Mouse (Mus musculus): ENCODE results near the gene Barx2. TPM values are rescaled to one million over a fixed set of nuclear protein-coding genes. Genes with fewer than 3 reads are reported as not detected.
A peak's percentile ranks its signal among the peaks of the same experiment; 100 is the strongest.

The Barx2 gene
- polyA plus RNA-seq, 1 experiment: not detected

DNA sequence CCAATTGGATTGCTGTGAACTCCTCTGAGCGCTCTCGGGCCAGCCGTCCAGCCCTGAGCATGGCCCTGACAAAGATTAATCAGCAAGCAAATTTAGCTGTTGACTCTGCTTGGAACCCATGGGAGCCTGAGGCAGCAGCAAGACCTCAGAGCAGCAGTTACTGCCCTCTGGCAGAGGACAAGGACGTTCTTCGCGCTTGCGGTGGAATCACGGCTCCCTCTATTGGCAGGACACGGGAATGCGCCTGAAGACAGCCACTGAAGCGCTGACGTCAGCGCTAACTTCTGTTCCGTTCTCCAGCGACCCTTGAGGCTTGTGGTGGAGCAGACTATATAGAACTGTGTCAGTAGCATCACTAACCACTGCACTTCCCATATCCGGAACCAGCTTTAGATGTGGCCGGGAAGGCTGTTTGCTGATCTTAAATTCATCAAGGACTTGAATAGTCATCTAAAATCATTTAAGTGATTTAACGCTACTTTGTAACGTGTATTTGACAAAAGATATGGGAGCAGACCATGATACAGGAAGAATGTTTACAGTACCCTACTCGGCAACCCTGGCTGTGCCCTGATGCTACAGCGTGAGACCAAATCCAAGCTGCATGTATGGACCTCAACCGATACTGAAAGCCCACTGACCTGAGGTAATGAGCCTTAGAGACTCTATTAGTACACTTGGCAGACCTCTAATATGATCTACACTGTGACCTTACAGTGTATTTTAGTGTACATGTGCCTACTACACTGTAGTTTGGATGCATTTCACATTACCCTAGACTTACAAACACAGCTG lies 12.8 kb upstream of the Barx2 start:
- Histone ChIP-seq H3K36me3 (ENCODE audit: control insufficient read depth, insufficient read depth) (no peaks in the 10 kb centered on the region), H3K79me2 (ENCODE audit: control insufficient read depth, insufficient read depth) (no peaks in the 10 kb centered on the region)
- no peak for TF ChIP-seq MYOG (IDR thresholded peaks at IDR 0.05; ENCODE audit: control insufficient read depth, extremely low read depth, insufficient read length)
- TF ChIP-seq MAX (IDR thresholded peaks at IDR 0.05): no peak
- no peak for TF ChIP-seq MYOD1 (IDR thresholded peaks at IDR 0.05; ENCODE audit: control insufficient read depth, insufficient read length, low read depth)
- TF ChIP-seq USF1 (IDR thresholded peaks at IDR 0.05; ENCODE audit: low read depth): no peak
- TF ChIP-seq CTCF (IDR thresholded peaks at IDR 0.05; ENCODE audit: control insufficient read depth, insufficient read depth, insufficient read length): peak; percentile 96
- TF ChIP-seq CEBPB (IDR thresholded peaks at IDR 0.05; ENCODE audit: low read depth): no peak

DNA sequence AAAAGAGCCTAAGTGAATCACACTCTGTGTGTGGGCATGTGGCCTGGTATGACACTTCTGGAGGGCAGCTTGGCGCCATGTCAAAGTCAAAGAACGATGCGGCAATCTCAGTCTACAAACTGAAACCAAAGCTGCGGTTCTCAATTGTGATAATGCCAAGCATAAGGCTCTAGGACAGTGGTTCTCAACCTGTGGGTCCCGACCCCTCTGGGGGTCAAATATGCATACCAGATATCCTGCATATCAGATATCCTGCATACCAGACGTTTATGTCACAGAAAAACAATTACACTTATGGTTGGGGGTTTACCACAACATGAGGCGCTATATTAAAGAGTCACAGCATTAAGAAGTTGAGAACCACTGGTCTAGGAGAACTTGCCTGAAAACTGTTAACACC lies 10.3 kb upstream of the Barx2 start:
- H3K4me3 ChIP-seq (ENCODE audit: insufficient read depth, poor library complexity, severe bottlenecking): no peak overlapping the region
- no peak for TF ChIP-seq FOSL1 (IDR thresholded peaks at IDR 0.05; ENCODE audit: insufficient read depth, low read length, poor library complexity, severe bottlenecking)
- TF ChIP-seq MYOD1 (IDR thresholded peaks at IDR 0.05; ENCODE audit: control insufficient read depth, insufficient read length, low read depth): no peak
- TF ChIP-seq MAX (IDR thresholded peaks at IDR 0.05): no peak
- TF ChIP-seq CEBPB (IDR thresholded peaks at IDR 0.05; ENCODE audit: low read depth): no peak
- no peak for TF ChIP-seq CTCF (IDR thresholded peaks at IDR 0.05; ENCODE audit: control insufficient read depth, insufficient read depth, insufficient read length)
- no peak for TF ChIP-seq MYOG (IDR thresholded peaks at IDR 0.05; ENCODE audit: control insufficient read depth, extremely low read depth, insufficient read length)
- TF ChIP-seq USF1 (IDR thresholded peaks at IDR 0.05; ENCODE audit: low read depth): no peak
- no peak overlapping the region for H3ac ChIP-seq (ENCODE audit: control insufficient read depth, insufficient read length, low read depth)

More for the DNA sequence above, 12.8 kb upstream of the Barx2 start:
- Histone ChIP-seq H3K27me3 (ENCODE audit: control insufficient read depth, insufficient read depth, insufficient read length) (peaks cover 3% of the 10 kb centered on the region), H3K79me3 (ENCODE audit: low read depth) (no peaks in the 10 kb centered on the region), H3ac (ENCODE audit: control insufficient read depth, insufficient read length, low read depth) (no peak overlapping the region), H3K4me3 (ENCODE audit: insufficient read depth, poor library complexity, severe bottlenecking) (no peak overlapping the region)

DNA sequence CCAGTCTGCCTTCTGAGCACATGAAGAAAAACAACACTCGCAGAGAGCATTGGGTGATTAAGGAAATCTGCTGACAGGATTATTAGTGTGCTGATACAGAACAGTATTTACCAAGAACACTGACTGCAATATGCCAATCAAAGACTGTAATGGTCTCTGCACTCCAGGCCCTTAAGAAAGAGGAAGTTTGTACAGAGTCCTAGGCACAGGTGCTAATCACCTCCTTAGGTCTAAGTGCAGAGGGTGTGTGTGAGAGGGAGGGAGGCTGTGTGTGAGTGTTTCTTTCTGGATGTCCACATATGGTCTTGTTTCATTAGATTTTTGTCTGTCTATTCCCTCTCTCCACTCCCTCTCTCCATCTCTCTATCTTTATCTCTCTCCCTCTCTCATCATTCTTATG lies 6.5 kb upstream of the Barx2 start:
- no peaks in the 10 kb centered on the region for H3K36me3 ChIP-seq (ENCODE audit: control insufficient read depth, insufficient read depth)
- no peak overlapping the region for H3ac ChIP-seq (ENCODE audit: control insufficient read depth, insufficient read length, low read depth)
- no peak for TF ChIP-seq USF1 (IDR thresholded peaks at IDR 0.05; ENCODE audit: low read depth)
- TF ChIP-seq MAX (IDR thresholded peaks at IDR 0.05): no peak
- TF ChIP-seq FOSL1 (IDR thresholded peaks at IDR 0.05; ENCODE audit: insufficient read depth, low read length, poor library complexity, severe bottlenecking): no peak
- TF ChIP-seq MYOG (IDR thresholded peaks at IDR 0.05; ENCODE audit: control insufficient read depth, extremely low read depth, insufficient read length): no peak
- TF ChIP-seq CEBPB (IDR thresholded peaks at IDR 0.05; ENCODE audit: low read depth): no peak
- no peak for TF ChIP-seq CTCF (IDR thresholded peaks at IDR 0.05; ENCODE audit: control insufficient read depth, insufficient read depth, insufficient read length)
- H3K79me2 ChIP-seq (ENCODE audit: control insufficient read depth, insufficient read depth): no peaks in the 10 kb centered on the region
- no peaks in the 10 kb centered on the region for H3K79me3 ChIP-seq (ENCODE audit: low read depth)
- H3K4me3 ChIP-seq (ENCODE audit: insufficient read depth, poor library complexity, severe bottlenecking): no peak overlapping the region
- H3K27me3 ChIP-seq (ENCODE audit: control insufficient read depth, insufficient read depth, insufficient read length): peaks cover 18% of the 10 kb centered on the region

More for the DNA sequence above, 10.3 kb upstream of the Barx2 start:
- Histone ChIP-seq H3K27me3 (ENCODE audit: control insufficient read depth, insufficient read depth, insufficient read length) (no peaks in the 10 kb centered on the region), H3K36me3 (ENCODE audit: control insufficient read depth, insufficient read depth) (no peaks in the 10 kb centered on the region), H3K79me3 (ENCODE audit: low read depth) (no peaks in the 10 kb centered on the region), H3K79me2 (ENCODE audit: control insufficient read depth, insufficient read depth) (no peaks in the 10 kb centered on the region)

DNA sequence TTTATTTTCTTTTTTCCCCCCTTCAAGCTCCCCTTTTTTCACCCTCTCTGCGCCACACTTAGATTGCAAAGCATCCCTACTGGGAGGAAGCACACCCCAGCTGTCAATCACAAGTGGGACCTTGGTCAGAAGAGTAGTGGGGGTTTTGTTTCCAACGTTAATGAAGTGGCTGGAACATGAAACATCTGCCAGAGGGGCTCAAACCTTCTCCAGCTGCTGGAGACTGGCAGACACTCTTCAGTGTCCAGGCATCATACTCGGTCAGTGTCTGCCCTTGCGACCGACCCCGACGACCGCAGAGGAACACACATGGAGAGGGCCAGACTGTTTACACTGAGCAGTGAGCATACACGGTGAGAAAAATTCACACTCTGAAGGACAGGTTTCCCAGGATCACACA lies 3.2 kb upstream of the Barx2 start:
- no peak overlapping the region for H3ac ChIP-seq (ENCODE audit: control insufficient read depth, insufficient read length, low read depth)
- TF ChIP-seq CEBPB (IDR thresholded peaks at IDR 0.05; ENCODE audit: low read depth) (no peak), MYOG (IDR thresholded peaks at IDR 0.05; ENCODE audit: control insufficient read depth, extremely low read depth, insufficient read length) (no peak), MYOD1 (IDR thresholded peaks at IDR 0.05; ENCODE audit: control insufficient read depth, insufficient read length, low read depth) (no peak), FOSL1 (IDR thresholded peaks at IDR 0.05; ENCODE audit: insufficient read depth, low read length, poor library complexity, severe bottlenecking) (no peak), MAX (IDR thresholded peaks at IDR 0.05) (no peak), USF1 (IDR thresholded peaks at IDR 0.05; ENCODE audit: low read depth) (no peak), CTCF (IDR thresholded peaks at IDR 0.05; ENCODE audit: control insufficient read depth, insufficient read depth, insufficient read length) (no peak)
- H3K36me3 ChIP-seq (ENCODE audit: control insufficient read depth, insufficient read depth): no peaks in the 10 kb centered on the region
- H3K79me2 ChIP-seq (ENCODE audit: control insufficient read depth, insufficient read depth): no peaks in the 10 kb centered on the region
- no peak overlapping the region for H3K4me3 ChIP-seq (ENCODE audit: insufficient read depth, poor library complexity, severe bottlenecking)
- no peaks in the 10 kb centered on the region for H3K79me3 ChIP-seq (ENCODE audit: low read depth)
- H3K27me3 ChIP-seq (ENCODE audit: control insufficient read depth, insufficient read depth, insufficient read length): peaks cover 44% of the 10 kb centered on the region

DNA sequence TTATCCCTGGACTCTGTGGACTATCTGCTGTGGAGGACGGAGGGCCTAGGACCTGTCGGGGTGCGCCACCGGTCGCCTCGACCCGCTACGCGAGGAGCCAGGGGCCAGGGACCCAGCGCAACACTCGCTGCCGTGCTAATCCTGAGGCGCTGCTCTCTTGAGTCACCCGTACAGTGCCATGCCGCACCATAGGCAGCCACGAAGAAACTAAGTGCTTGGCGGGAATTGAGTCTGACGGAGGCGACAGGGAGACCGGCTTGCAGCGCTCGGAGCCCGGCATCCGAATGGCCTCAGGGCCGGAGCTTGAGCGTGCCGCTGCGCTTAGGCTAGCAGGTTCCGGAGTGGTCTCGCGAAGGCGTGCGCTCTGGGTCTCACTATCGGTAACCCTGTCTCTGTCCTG lies 1.6 kb upstream of the Barx2 start:
- no peak overlapping the region for H3ac ChIP-seq (ENCODE audit: control insufficient read depth, insufficient read length, low read depth)
- no peaks in the 10 kb centered on the region for H3K36me3 ChIP-seq (ENCODE audit: control insufficient read depth, insufficient read depth)
- no peaks in the 10 kb centered on the region for H3K79me2 ChIP-seq (ENCODE audit: control insufficient read depth, insufficient read depth)
- TF ChIP-seq CEBPB (IDR thresholded peaks at IDR 0.05; ENCODE audit: low read depth): no peak
- TF ChIP-seq MYOG (IDR thresholded peaks at IDR 0.05; ENCODE audit: control insufficient read depth, extremely low read depth, insufficient read length): no peak
- TF ChIP-seq USF1 (IDR thresholded peaks at IDR 0.05; ENCODE audit: low read depth): no peak
- TF ChIP-seq MAX (IDR thresholded peaks at IDR 0.05): no peak
- no peak for TF ChIP-seq FOSL1 (IDR thresholded peaks at IDR 0.05; ENCODE audit: insufficient read depth, low read length, poor library complexity, severe bottlenecking)
- no peak for TF ChIP-seq CTCF (IDR thresholded peaks at IDR 0.05; ENCODE audit: control insufficient read depth, insufficient read depth, insufficient read length)
- no peak for TF ChIP-seq MYOD1 (IDR thresholded peaks at IDR 0.05; ENCODE audit: control insufficient read depth, insufficient read length, low read depth)
- no peaks in the 10 kb centered on the region for H3K79me3 ChIP-seq (ENCODE audit: low read depth)
- no peak overlapping the region for H3K4me3 ChIP-seq (ENCODE audit: insufficient read depth, poor library complexity, severe bottlenecking)
- H3K27me3 ChIP-seq (ENCODE audit: control insufficient read depth, insufficient read depth, insufficient read length): peaks cover 44% of the 10 kb centered on the region

Data from C2C12 (cell line).